Mouse (Mus musculus) ovary, adult 18-20 months (tissue): ENCODE data around the gene Garem2.
A peak's percentile ranks its signal among the peaks of the same experiment; 100 is the strongest.

ENCODE experiments used
- DNase-seq: peaks from one replicate; pipeline ENCODE4 v3.0.0; 2022; ENCODE audit warnings: low spot score, mixed read lengths

Gene Garem2

GRCm38 (mm10) chr5:30111771-30112170, 6.8 kb downstream of the Garem2 start:
- no peak for DNase-seq

GRCm38 (mm10) chr5:30112533-30113068, 7.6 kb downstream of the Garem2 start:
- DNase-seq, result no peak

- no peak for DNase-seq
Measured at GRCm38 (mm10) chr5:30113881-30114760, 9.2 kb downstream of the Garem2 start.

GRCm38 (mm10) chr5:30114761-30115140, 9.8 kb downstream of the Garem2 start:
- no peak for DNase-seq

- no peak for DNase-seq
Measured at GRCm38 (mm10) chr5:30115718-30116117, 10.8 kb downstream of the Garem2 start.

GRCm38 (mm10) chr5:30118018-30118417, 13.1 kb downstream of the Garem2 start:
- no peak for DNase-seq

- DNase-seq, result no peak
Measured at GRCm38 (mm10) chr5:30119163-30119562, 14.2 kb downstream of the Garem2 start.

GRCm38 (mm10) chr5:30120106-30120505, 15.1 kb downstream of the Garem2 start:
- no peak for DNase-seq

- no peak for DNase-seq
Measured at GRCm38 (mm10) chr5:30122481-30122880, 17.5 kb downstream of the Garem2 start.

- no peak for DNase-seq
Measured at GRCm38 (mm10) chr5:30125587-30125986, 20.6 kb downstream of the Garem2 start.

- DNase-seq, result no peak
Measured at GRCm38 (mm10) chr5:30126756-30127155, 21.8 kb downstream of the Garem2 start.

GRCm38 (mm10) chr5:30127921-30128597, 23.1 kb downstream of the Garem2 start:
- no peak for DNase-seq

- DNase-seq, result no peak
Measured at GRCm38 (mm10) chr5:30128680-30129079, 23.7 kb downstream of the Garem2 start.

GRCm38 (mm10) chr5:30131246-30131645, 26.3 kb downstream of the Garem2 start:
- no peak for DNase-seq

- DNase-seq, result no peak
Measured at GRCm38 (mm10) chr5:30132173-30132572, 27.2 kb downstream of the Garem2 start.

- no peak for DNase-seq
Measured at GRCm38 (mm10) chr5:30135711-30136231, 30.8 kb downstream of the Garem2 start.

- no peak for DNase-seq
Measured at GRCm38 (mm10) chr5:30137271-30137670, 32.3 kb downstream of the Garem2 start.

- no peak for DNase-seq
Measured at GRCm38 (mm10) chr5:30138193-30138592, 33.2 kb downstream of the Garem2 start.

GRCm38 (mm10) chr5:30146526-30146925, 41.6 kb downstream of the Garem2 start:
- DNase-seq, result no peak

GRCm38 (mm10) chr5:30148133-30148920, 43.4 kb downstream of the Garem2 start:
- DNase-seq, result no peak

- DNase-seq, result peak; percentile 41
Measured at GRCm38 (mm10) chr5:30152007-30152406, 47.0 kb downstream of the Garem2 start.

- DNase-seq, result no peak
Measured at GRCm38 (mm10) chr5:30152413-30152812, 47.5 kb downstream of the Garem2 start.
